Mouse (Mus musculus): ENCODE data around the gene Lmna.

The Lmna gene

GRCm38 (mm10) chr3:88450379-88451131, 59.2 kb downstream of the Lmna start:
- DNase-seq (ENCODE audit: inconsistent age in 2 of 2, low spot score in 1 of 2), result no peak

GRCm38 (mm10) chr3:88449395-88450023, 60.2 kb downstream of the Lmna start:
- DNase-seq (ENCODE audit: inconsistent age in 2 of 2, low spot score in 1 of 2), result peak; percentile 76 to 86

GRCm38 (mm10) chr3:88448443-88448842, 61.3 kb downstream of the Lmna start:
- peak in 1 of 2 experiments; percentile 32 for DNase-seq (ENCODE audit: inconsistent age in 2 of 2, low spot score in 1 of 2)

GRCm38 (mm10) chr3:88447676-88448183, 62.0 kb downstream of the Lmna start:
- no peak for DNase-seq (ENCODE audit: inconsistent age in 2 of 2, low spot score in 1 of 2)

- peak in 1 of 2 experiments; percentile 74 for DNase-seq (ENCODE audit: inconsistent age in 2 of 2, low spot score in 1 of 2)
Measured at GRCm38 (mm10) chr3:88446471-88447123, 63.2 kb downstream of the Lmna start.

GRCm38 (mm10) chr3:88442888-88443287, 66.9 kb downstream of the Lmna start:
- peak in 1 of 2 experiments; percentile 64 for DNase-seq (ENCODE audit: inconsistent age in 2 of 2, low spot score in 1 of 2)

- DNase-seq (ENCODE audit: inconsistent age in 2 of 2, low spot score in 1 of 2), result peak in 1 of 2 experiments; percentile 71
Measured at GRCm38 (mm10) chr3:88442488-88442887, 67.3 kb downstream of the Lmna start.

GRCm38 (mm10) chr3:88440500-88441381, 69.0 kb downstream of the Lmna start:
- DNase-seq (ENCODE audit: inconsistent age in 2 of 2, low spot score in 1 of 2), result peak; percentile 86 to 91

- no peak for DNase-seq (ENCODE audit: inconsistent age in 2 of 2, low spot score in 1 of 2)
Measured at GRCm38 (mm10) chr3:88439582-88439981, 70.2 kb downstream of the Lmna start.

- DNase-seq (ENCODE audit: inconsistent age in 2 of 2, low spot score in 1 of 2), result no peak
Measured at GRCm38 (mm10) chr3:88437454-88437853, 72.3 kb downstream of the Lmna start.

GRCm38 (mm10) chr3:88436395-88437201, 73.2 kb downstream of the Lmna start:
- DNase-seq (ENCODE audit: inconsistent age in 2 of 2, low spot score in 1 of 2), result peak; percentile 85 to 91

GRCm38 (mm10) chr3:88435515-88435914, 74.2 kb downstream of the Lmna start:
- DNase-seq (ENCODE audit: inconsistent age in 2 of 2, low spot score in 1 of 2), result no peak
